ENCODE assay signal across 17 mouse cellular contexts in genomic region chr3:84341811-84342210, GRCm38 (mm10). TPM values are rescaled to one million over a fixed set of nuclear protein-coding genes. Genes with fewer than 3 reads are reported as not detected.
DNase-seq lines count a peak whose midpoint lies in the region; ATAC-seq lines count a peak whose summit lies in the region.
"Had no signal": no experiment of that assay in that cellular context is flagged by ENCODE, and none has a peak within 500 bp of the region (broad histone marks: within the 10 kb centered on the region; RNA-seq: fewer than 3 reads in every experiment).

No protein-coding gene starts in this region.

- WGBS in midbrain, embryonic 11.5 days: 69% methylated on average over 7 of the region's 7 CpGs
- 72% methylated on average over 7 of the region's 7 CpGs for WGBS in midbrain, embryonic 16.5 days
- 62% methylated on average over 7 of the region's 7 CpGs for WGBS in embryonic facial prominence, embryonic 11.5 days
- 37% methylated on average over 7 of the region's 7 CpGs for WGBS in kidney, embryonic 14.5 days

- no peak for ATAC-seq in midbrain, embryonic 11.5 days (ENCODE audit: low FRiP score)
- no peak for ATAC-seq in midbrain, embryonic 16.5 days
- no peak for ATAC-seq in embryonic facial prominence, embryonic 11.5 days (replicated peaks; ENCODE audit: insufficient number of reproducible peaks, low FRiP score, low TSS enrichment, low read depth)
- peak; percentile 10; the same call in 1 of the 2 replicates for ATAC-seq in kidney, embryonic 14.5 days (ENCODE audit: low FRiP score, low TSS enrichment)
- ATAC-seq: inflammation-experienced regulatory T-cells, adult 6 months had no signal

- no peaks in the 10 kb centered on the region for H3K36me3 ChIP-seq in midbrain, embryonic 11.5 days (ENCODE audit: control insufficient read depth, insufficient read depth, low read length)
- H3K36me3 ChIP-seq in midbrain, embryonic 16.5 days (ENCODE audit: control insufficient read depth, insufficient read depth, low read length): no peaks in the 10 kb centered on the region
- H3K36me3 ChIP-seq in embryonic facial prominence, embryonic 11.5 days (replicated peaks; ENCODE audit: control insufficient read depth, insufficient read depth, low read depth, low read length): no peaks in the 10 kb centered on the region
- H3K36me3 ChIP-seq in kidney, embryonic 14.5 days (ENCODE audit: control insufficient read depth, insufficient read depth, low read length): no peaks in the 10 kb centered on the region
- H3K36me3 ChIP-seq: forebrain, embryonic 12.5 days; hindbrain, embryonic 12.5 days; liver, embryonic 15.5 days had no signal

- no peak overlapping the region for H3K9ac ChIP-seq in midbrain, embryonic 11.5 days (ENCODE audit: low read length)
- no peak overlapping the region for H3K9ac ChIP-seq in midbrain, embryonic 16.5 days (ENCODE audit: low read depth, low read length)
- no peak overlapping the region for H3K9ac ChIP-seq in embryonic facial prominence, embryonic 11.5 days (replicated peaks; ENCODE audit: low read length)
- H3K9ac ChIP-seq in kidney, embryonic 14.5 days (ENCODE audit: low read depth, low read length): no peak overlapping the region
- H3K9ac ChIP-seq: forebrain, embryonic 12.5 days; hindbrain, embryonic 12.5 days; liver, embryonic 15.5 days had no signal

- peaks cover 13% of the 10 kb centered on the region for H3K4me1 ChIP-seq in midbrain, embryonic 11.5 days (ENCODE audit: control insufficient read depth, insufficient read depth, low read length)
- peaks cover 4% of the 10 kb centered on the region; the same call in 1 of the 2 replicates for H3K4me1 ChIP-seq in midbrain, embryonic 16.5 days (ENCODE audit: control insufficient read depth, insufficient read depth, low read length)
- no peaks in the 10 kb centered on the region for H3K4me1 ChIP-seq in embryonic facial prominence, embryonic 11.5 days (ENCODE audit: control insufficient read depth, insufficient read depth, low read length)
- H3K4me1 ChIP-seq in kidney, embryonic 14.5 days (ENCODE audit: control insufficient read depth, insufficient read depth, low read length): peaks cover 17% of the 10 kb centered on the region

- H3K9me3 ChIP-seq in midbrain, embryonic 11.5 days (ENCODE audit: control insufficient read depth, low read length): no peaks in the 10 kb centered on the region
- H3K9me3 ChIP-seq in midbrain, embryonic 16.5 days (replicated peaks; ENCODE audit: control insufficient read depth, low read length, poor library complexity, severe bottlenecking): no peaks in the 10 kb centered on the region
- no peaks in the 10 kb centered on the region for H3K9me3 ChIP-seq in embryonic facial prominence, embryonic 11.5 days (replicated peaks; ENCODE audit: control insufficient read depth, low read length)
- no peaks in the 10 kb centered on the region for H3K9me3 ChIP-seq in kidney, embryonic 14.5 days (ENCODE audit: control insufficient read depth, low read length)
- H3K9me3 ChIP-seq: forebrain, embryonic 12.5 days; hindbrain, embryonic 12.5 days; liver, embryonic 15.5 days had no signal

- no peak overlapping the region for H3K27ac ChIP-seq in midbrain, embryonic 11.5 days (ENCODE audit: low read depth, low read length)
- no peak overlapping the region for H3K27ac ChIP-seq in midbrain, embryonic 16.5 days (ENCODE audit: low read length)
- no peak overlapping the region for H3K27ac ChIP-seq in embryonic facial prominence, embryonic 11.5 days (replicated peaks; ENCODE audit: low read depth, low read length)
- peak overlapping the region; percentile 66 for H3K27ac ChIP-seq in kidney, embryonic 14.5 days (ENCODE audit: low read depth, low read length)
- H3K27ac ChIP-seq: forebrain, embryonic 12.5 days; hindbrain, embryonic 12.5 days; liver, embryonic 15.5 days had no signal

- no peak overlapping the region for H3K4me3 ChIP-seq in midbrain, embryonic 11.5 days (ENCODE audit: low read depth, low read length)
- H3K4me3 ChIP-seq in midbrain, embryonic 16.5 days (ENCODE audit: low read depth, low read length): no peak overlapping the region
- no peak overlapping the region for H3K4me3 ChIP-seq in embryonic facial prominence, embryonic 11.5 days (ENCODE audit: low read depth, low read length)
- H3K4me3 ChIP-seq in kidney, embryonic 14.5 days (ENCODE audit: low read length): no peak overlapping the region
- H3K4me3 ChIP-seq: forebrain, embryonic 12.5 days; hindbrain, embryonic 12.5 days; liver, embryonic 15.5 days had no signal

- H3K27me3 ChIP-seq in midbrain, embryonic 11.5 days (ENCODE audit: control insufficient read depth, insufficient read depth, low read length): 0 out of 2 replicates have a peak, but pooled peaks cover 3% of the 10 kb centered on the region
- peaks cover 2% of the 10 kb centered on the region; the same call in 1 of the 2 replicates for H3K27me3 ChIP-seq in midbrain, embryonic 16.5 days (ENCODE audit: control insufficient read depth, insufficient read depth, low read depth, low read length)
- H3K27me3 ChIP-seq in embryonic facial prominence, embryonic 11.5 days (ENCODE audit: control insufficient read depth, insufficient read depth, low read length): no peaks in the 10 kb centered on the region
- no peaks in the 10 kb centered on the region for H3K27me3 ChIP-seq in kidney, embryonic 14.5 days (ENCODE audit: control insufficient read depth, insufficient read depth, low read length)

- no peak overlapping the region for H3K4me2 ChIP-seq in midbrain, embryonic 11.5 days
- no peak overlapping the region for H3K4me2 ChIP-seq in midbrain, embryonic 16.5 days (ENCODE audit: low read length)
- H3K4me2 ChIP-seq in embryonic facial prominence, embryonic 11.5 days (ENCODE audit: low read depth, low read length): no peak overlapping the region
- no peak overlapping the region for H3K4me2 ChIP-seq in kidney, embryonic 14.5 days (replicated peaks; ENCODE audit: low read depth, low read length)
- H3K4me2 ChIP-seq: forebrain, embryonic 12.5 days; hindbrain, embryonic 12.5 days; liver, embryonic 15.5 days had no signal

- peak; percentile 75 for DNase-seq in midbrain, embryonic 11.5 days (ENCODE audit: low spot score, missing footprints)
- peak; percentile 28 for DNase-seq in embryonic facial prominence, embryonic 11.5 days (ENCODE audit: low spot score)
- DNase-seq in kidney, postnatal 4 days: peak; percentile 70 to 81
- DNase-seq in adrenal gland, adult 2 months: no peak
- DNase-seq in layer of hippocampus, adult 9-10 months (ENCODE audit: low spot score): no peak
- DNase-seq: adrenal gland, postnatal 10 days; cerebellum, adult 8-10 months; gastrocnemius, postnatal 14 days; lung, postnatal 10 days; right cerebral cortex, adult 18-20 months; thymus, postnatal 14 days had no signal

RNA-seq across cellular contexts. Expression of gene Trim2, which starts 35.1 kb away (rescaled TPM):
- 128 and 137 TPM in 2 replicates for polyA plus RNA-seq in midbrain, embryonic 11.5 days (2014; fragmentation: Nextera tagmentation; extraction: Ambion mirVana)
- polyA plus RNA-seq in midbrain, embryonic 16.5 days (2015; fragmentation: Nextera tagmentation; extraction: Ambion mirVana): 174 and 182 TPM in 2 replicates
- 37.4 and 37.7 TPM in 2 replicates for polyA plus RNA-seq in embryonic facial prominence, embryonic 11.5 days (2014; fragmentation: Nextera tagmentation; extraction: Ambion mirVana)
- 21.6 and 32.6 TPM in 2 replicates for polyA plus RNA-seq in kidney, embryonic 14.5 days (2014; fragmentation: Nextera tagmentation; extraction: Ambion mirVana)
- 100 to 1,000 TPM in 1 of 2 experiments, 10 to 100 TPM in 1; 34.1 to 125 TPM for total RNA-seq in adrenal gland, adult 2 months (2021)
- polyA plus RNA-seq in adrenal gland, adult 2 months (2012; rRNA removed): 58.3 and 115 TPM in 2 replicates

Comparison
In these comparisons a context has a peak if more than half of its experiments do, and no peak if none do; other contexts are left out.
1. DNase-seq: peak in midbrain, embryonic 11.5 days (single experiment), embryonic facial prominence, embryonic 11.5 days (single experiment) and kidney, postnatal 4 days (2 of 2); none in adrenal gland, adult 2 months (single experiment) and layer of hippocampus, adult 9-10 months (single experiment).